Mouse (Mus musculus) midbrain, embryonic 14.5 days (tissue): ENCODE measurements around the gene Mpeg1. TPM values are rescaled to one million over a fixed set of nuclear protein-coding genes. Genes with fewer than 3 reads are reported as not detected.

Experiments used
- ATAC-seq: fragments of 200-750 bp; cut with Nextera tagmentation; 2 replicates; pipeline ENCODE4 v1.8.0; 2017; ENCODE audit warnings: moderate number of reproducible peaks, moderate library complexity; ENCODE audit not compliant: low FRiP score, low TSS enrichment
- DNase-seq: peaks from one replicate; pipeline ENCODE4 v3.0.0-alpha.2; 2015
- H3K27ac ChIP-seq: fragments of 300-500 bp; sonication (generic); replicated peaks from 2 replicates; pipeline ENCODE4 v1.5.1; 2014; ENCODE audit warnings: mild to moderate bottlenecking, low read depth, low read length, moderate library complexity
- H3K27me3 ChIP-seq: fragments of 300-500 bp; sonication (generic); 2 replicates; pipeline ENCODE4 v1.6.1; 2014; ENCODE audit warnings: low read length, control low read depth, mixed read lengths; ENCODE audit not compliant: control insufficient read depth, insufficient read depth
- H3K36me3 ChIP-seq: fragments of 300-500 bp; sonication (generic); 2 replicates; pipeline ENCODE4 v1.6.1; 2014; ENCODE audit warnings: low read length, control low read depth; ENCODE audit not compliant: control insufficient read depth, insufficient read depth
- H3K4me1 ChIP-seq: fragments of 300-500 bp; sonication (generic); 2 replicates; pipeline ENCODE4 v1.6.1; 2014; ENCODE audit warnings: mild to moderate bottlenecking, antibody characterized with exemption, low read length, control low read depth; ENCODE audit not compliant: control insufficient read depth, insufficient read depth
- H3K4me2 ChIP-seq: fragments of 300-500 bp; sonication (generic); 2 replicates; pipeline ENCODE4 v1.6.1; 2014; ENCODE audit warnings: mild to moderate bottlenecking, low read length, moderate library complexity
- H3K4me3 ChIP-seq: fragments of 300-500 bp; sonication (generic); replicated peaks from 2 replicates; pipeline ENCODE4 v1.5.1; 2014; ENCODE audit warnings: low read depth, low read length
- H3K9ac ChIP-seq: fragments of 300-500 bp; sonication (generic); replicated peaks from 2 replicates; pipeline ENCODE4 v1.6.1; 2014; ENCODE audit warnings: mild to moderate bottlenecking, low read length, moderate library complexity
- H3K9me3 ChIP-seq: fragments of 300-500 bp; sonication (generic); 2 replicates; pipeline ENCODE4 v1.6.1; 2016; ENCODE audit warnings: low read length, control low read depth, mixed read lengths; ENCODE audit not compliant: control insufficient read depth
- whole genome bisulfite sequencing: fragments of 180-500 bp; shearing (Covaris S2); extraction: QIAGEN DNeasy Blood & Tissue Kit; methylation state at CpG from one replicate; pipeline ENCODE4 v1.1.7; 2014; 5-methylcytosine and 5-hydroxymethylcytosine counted together
- polyA plus RNA-seq: library from polyadenylated mRNA; unstranded; fragments of >200 nt; fragmentation: Nextera tagmentation; extraction: Ambion mirVana; gene quantifications from 2 replicates; pipeline ENCODE4 v1.2.1, GENCODE M21; 2014

The Mpeg1 gene
- polyA plus RNA-seq, 1 experiment from 2014 or later = 1.00 TPM

- Histone ChIP-seq H3K27ac (no peak overlapping the region), H3K4me1 (0 out of 2 replicates have a peak, but pooled peaks cover 4% of the 10 kb centered on the region), H3K9ac (no peak overlapping the region), H3K27me3 (no peaks in the 10 kb centered on the region), H3K36me3 (peaks cover 81% of the 10 kb centered on the region), H3K4me3 (no peak overlapping the region), H3K9me3 (no peaks in the 10 kb centered on the region), H3K4me2 (no peak overlapping the region)
- DNase-seq = no peak
- no peak for ATAC-seq
- 90% methylated on average over 5 of the region's 5 CpGs for WGBS
Observed at GRCm38 (mm10) chr19:12472381-12472976, 11.9 kb downstream of the Mpeg1 start.

- H3K27me3 ChIP-seq = no peaks in the 10 kb centered on the region
- H3K9me3 ChIP-seq = no peaks in the 10 kb centered on the region
- no peak for ATAC-seq
- no peak overlapping the region for H3K9ac ChIP-seq
- no peak for DNase-seq
- H3K4me2 ChIP-seq = no peak overlapping the region
- 0 out of 2 replicates have a peak, but pooled peaks cover 4% of the 10 kb centered on the region for H3K4me1 ChIP-seq
- H3K36me3 ChIP-seq = peaks cover 81% of the 10 kb centered on the region
- 91% methylated on average over 4 of the region's 4 CpGs for WGBS
- H3K27ac ChIP-seq = no peak overlapping the region
- H3K4me3 ChIP-seq = no peak overlapping the region
Observed at GRCm38 (mm10) chr19:12473201-12473641, 12.6 kb downstream of the Mpeg1 start.

GRCm38 (mm10) chr19:12473951-12474350, 13.4 kb downstream of the Mpeg1 start:
- Histone ChIP-seq H3K27ac (no peak overlapping the region), H3K27me3 (no peaks in the 10 kb centered on the region), H3K4me1 (0 out of 2 replicates have a peak, but pooled peaks cover 4% of the 10 kb centered on the region), H3K4me3 (no peak overlapping the region), H3K4me2 (no peak overlapping the region), H3K9me3 (no peaks in the 10 kb centered on the region), H3K9ac (no peak overlapping the region), H3K36me3 (peaks cover 81% of the 10 kb centered on the region)
- 94% methylated on average over 4 of the region's 4 CpGs for WGBS
- ATAC-seq (no peak), DNase-seq (no peak)

GRCm38 (mm10) chr19:12475380-12476250, 15.0 kb downstream of the Mpeg1 start:
- Histone ChIP-seq H3K4me2 (no peak overlapping the region), H3K9ac (no peak overlapping the region), H3K36me3 (peaks cover 85% of the 10 kb centered on the region), H3K4me3 (no peak overlapping the region), H3K4me1 (0 out of 2 replicates have a peak, but pooled peaks cover 4% of the 10 kb centered on the region), H3K27ac (peak overlapping the region; percentile 62), H3K9me3 (no peaks in the 10 kb centered on the region), H3K27me3 (no peaks in the 10 kb centered on the region)
- WGBS = 61% methylated on average over 15 of the region's 15 CpGs
- ATAC-seq (peak; percentile 87), DNase-seq (peak; percentile 87)

GRCm38 (mm10) chr19:12476721-12477270, 16.2 kb downstream of the Mpeg1 start:
- H3K9me3 ChIP-seq = no peaks in the 10 kb centered on the region
- H3K27ac ChIP-seq = no peak overlapping the region; the same call in 1 of the 2 replicates
- H3K27me3 ChIP-seq = no peaks in the 10 kb centered on the region
- 42% methylated on average over 5 of the region's 5 CpGs for WGBS
- DNase-seq (no peak), ATAC-seq (no peak)
- no peak overlapping the region for H3K9ac ChIP-seq
- 0 out of 2 replicates have a peak, but pooled peaks cover 4% of the 10 kb centered on the region for H3K4me1 ChIP-seq
- no peak overlapping the region for H3K4me2 ChIP-seq
- peaks cover 89% of the 10 kb centered on the region for H3K36me3 ChIP-seq
- no peak overlapping the region for H3K4me3 ChIP-seq

- peaks cover 90% of the 10 kb centered on the region for H3K36me3 ChIP-seq
- WGBS = 90% methylated on average over 6 of the region's 6 CpGs
- ATAC-seq = no peak
Observed at GRCm38 (mm10) chr19:12478369-12478768, 17.8 kb downstream of the Mpeg1 start.

GRCm38 (mm10) chr19:12483782-12484181, 23.2 kb downstream of the Mpeg1 start:
- 79% methylated on average over 4 of the region's 4 CpGs for WGBS
- H3K27ac ChIP-seq = no peak overlapping the region
- H3K9me3 ChIP-seq = no peaks in the 10 kb centered on the region

More at GRCm38 (mm10) chr19:12478369-12478768, 17.8 kb downstream of the Mpeg1 start:
- DNase-seq = no peak
- Histone ChIP-seq H3K9me3 (no peaks in the 10 kb centered on the region), H3K4me2 (no peak overlapping the region), H3K4me1 (0 out of 2 replicates have a peak, but pooled peaks cover 4% of the 10 kb centered on the region), H3K27me3 (no peaks in the 10 kb centered on the region), H3K4me3 (no peak overlapping the region), H3K27ac (no peak overlapping the region), H3K9ac (no peak overlapping the region)

GRCm38 (mm10) chr19:12484210-12484609, 23.6 kb downstream of the Mpeg1 start:
- 59% methylated on average over 4 of the region's 4 CpGs for WGBS
- Histone ChIP-seq H3K4me3 (no peak overlapping the region), H3K4me1 (peaks cover 23% of the 10 kb centered on the region), H3K4me2 (no peak overlapping the region), H3K36me3 (peaks cover 77% of the 10 kb centered on the region), H3K27ac (no peak overlapping the region), H3K9ac (no peak overlapping the region), H3K9me3 (no peaks in the 10 kb centered on the region), H3K27me3 (no peaks in the 10 kb centered on the region)
- DNase-seq = no peak
- ATAC-seq = no peak

More at GRCm38 (mm10) chr19:12483782-12484181, 23.2 kb downstream of the Mpeg1 start:
- ATAC-seq (no peak), DNase-seq (no peak)
- H3K27me3 ChIP-seq = no peaks in the 10 kb centered on the region
- H3K4me3 ChIP-seq = no peak overlapping the region
- peaks cover 19% of the 10 kb centered on the region for H3K4me1 ChIP-seq
- H3K4me2 ChIP-seq = no peak overlapping the region
- peaks cover 81% of the 10 kb centered on the region for H3K36me3 ChIP-seq
- no peak overlapping the region for H3K9ac ChIP-seq
